Mouse (Mus musculus): ENCODE measurements at regions not wholly inside any gene's neighbourhood (a gene's known extent, or its start where the extent isn't known, plus 50 kb on each side); places are given as distances from the start of the nearest gene placed in this dataset.

DNA sequence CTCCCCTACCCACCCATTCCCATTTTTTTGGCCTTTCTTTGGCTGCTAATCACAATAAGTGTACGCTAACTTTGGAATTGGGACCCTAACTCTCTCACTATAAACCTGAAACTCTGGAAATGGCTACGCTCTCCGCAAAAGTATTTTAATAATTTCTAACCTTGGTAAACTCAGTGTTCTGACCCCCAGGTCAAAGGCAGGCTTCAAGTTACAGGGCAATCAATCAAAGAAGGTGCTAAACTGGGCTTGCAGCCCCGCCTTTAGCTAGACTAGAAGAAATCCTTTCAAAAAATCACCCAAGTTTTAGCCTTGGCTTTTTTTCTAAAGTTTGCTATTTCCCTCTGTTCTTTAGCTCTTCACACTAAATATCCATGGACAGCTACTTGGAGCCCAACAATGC, 72.4 kb upstream of the Spag17 start:
- H3K27me3 ChIP-seq = no peaks in the 10 kb centered on the region
- ATAC-seq = no peak
- WGBS = 87% methylated on average over 4 of the region's 4 CpGs

DNA sequence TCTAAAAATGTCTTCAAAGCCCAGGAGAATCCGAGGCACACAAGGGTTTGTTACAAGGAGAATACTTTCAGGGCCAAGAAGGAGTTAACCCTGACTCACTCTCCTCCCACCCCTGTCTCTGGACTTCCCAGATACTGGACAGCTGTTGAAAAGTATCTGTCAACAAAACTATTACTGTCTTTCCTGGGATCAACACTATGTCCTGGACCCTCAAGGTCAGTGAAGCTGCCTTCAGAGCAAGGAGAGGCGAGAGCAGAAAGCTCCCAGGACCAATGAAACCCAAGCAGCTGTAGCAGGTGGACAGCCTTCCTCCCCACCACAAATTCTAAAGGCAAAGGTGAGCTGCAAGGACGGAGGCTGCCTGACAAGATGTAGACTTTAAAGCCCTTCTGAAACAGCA, 70.1 kb upstream of the Spag17 start:
- Histone ChIP-seq H3K36me3 (no peaks in the 10 kb centered on the region), H3K9ac (replicated peaks) (no peak overlapping the region), H3K27ac (no peak overlapping the region), H3K27me3 (no peaks in the 10 kb centered on the region), H3K9me3 (no peaks in the 10 kb centered on the region), H3K4me1 (replicated peaks) (peaks cover 3% of the 10 kb centered on the region; the same call in 1 of the 2 replicates), H3K4me2 (replicated peaks) (no peak overlapping the region), H3K4me3 (replicated peaks) (no peak overlapping the region)
- 67% methylated on average over 3 of the region's 3 CpGs for WGBS
- no peak for ATAC-seq

More for the DNA sequence above, 72.4 kb upstream of the Spag17 start:
- Histone ChIP-seq H3K27ac (no peak overlapping the region), H3K9me3 (no peaks in the 10 kb centered on the region), H3K4me2 (replicated peaks) (no peak overlapping the region), H3K9ac (replicated peaks) (no peak overlapping the region), H3K4me3 (replicated peaks) (no peak overlapping the region), H3K4me1 (replicated peaks) (no peaks in the 10 kb centered on the region), H3K36me3 (no peaks in the 10 kb centered on the region)

DNA sequence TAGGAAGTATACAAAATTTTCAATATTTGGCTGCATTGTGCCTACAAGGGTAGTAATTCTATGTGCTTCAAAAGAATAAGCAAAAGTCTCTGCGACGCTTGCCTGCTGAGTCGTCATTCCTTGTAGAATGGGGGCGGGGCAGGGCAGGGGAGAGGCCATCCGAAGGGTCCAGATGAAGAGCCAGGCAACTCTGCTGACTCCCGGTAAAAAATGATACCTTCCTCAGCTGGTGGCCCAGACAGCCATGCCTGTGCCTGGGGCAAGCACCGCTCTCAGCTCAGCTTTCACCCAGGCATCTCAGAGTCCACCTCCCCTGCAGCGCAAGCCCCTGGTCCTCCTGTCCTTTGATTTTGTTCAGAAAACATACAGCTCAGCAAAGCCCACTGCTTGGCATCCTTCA, 67.2 kb upstream of the Spag17 start:
- Histone ChIP-seq H3K9me3 (no peaks in the 10 kb centered on the region), H3K4me2 (replicated peaks) (no peak overlapping the region), H3K27me3 (no peaks in the 10 kb centered on the region), H3K4me1 (replicated peaks) (peaks cover 3% of the 10 kb centered on the region; the same call in 1 of the 2 replicates), H3K36me3 (no peaks in the 10 kb centered on the region), H3K9ac (replicated peaks) (no peak overlapping the region), H3K27ac (no peak overlapping the region), H3K4me3 (replicated peaks) (no peak overlapping the region)
- 48% methylated on average over 8 of the region's 8 CpGs for WGBS
- no peak for ATAC-seq

DNA sequence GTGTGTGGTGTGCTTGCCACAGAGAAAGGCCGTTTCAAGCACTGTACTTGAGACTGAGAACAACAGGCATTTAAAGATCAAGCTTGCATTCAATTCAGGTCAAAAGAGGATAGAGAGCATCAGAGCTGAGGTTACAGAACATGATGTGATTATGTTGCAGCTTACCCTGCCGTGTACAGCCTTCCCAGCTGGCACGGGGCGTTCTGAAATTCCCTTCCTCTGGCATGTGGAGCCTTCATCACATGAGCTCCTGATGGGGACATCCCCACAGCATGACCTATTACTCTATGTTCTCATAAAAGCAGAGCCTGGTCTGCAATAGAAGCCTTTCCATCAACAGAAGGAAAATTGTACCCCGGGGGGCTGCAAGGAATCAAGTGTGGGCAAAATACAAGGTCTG, 62.5 kb upstream of the Spag17 start:
- H3K27ac ChIP-seq = no peak overlapping the region
- no peaks in the 10 kb centered on the region for H3K36me3 ChIP-seq
- 89% methylated on average over 5 of the region's 5 CpGs for WGBS
- no peaks in the 10 kb centered on the region for H3K27me3 ChIP-seq
- H3K4me1 ChIP-seq (replicated peaks) = peaks cover 3% of the 10 kb centered on the region; the same call in 1 of the 2 replicates
- H3K9ac ChIP-seq (replicated peaks) = no peak overlapping the region
- ATAC-seq = no peak
- H3K9me3 ChIP-seq = no peaks in the 10 kb centered on the region
- H3K4me2 ChIP-seq (replicated peaks) = no peak overlapping the region
- no peak overlapping the region for H3K4me3 ChIP-seq (replicated peaks)

DNA sequence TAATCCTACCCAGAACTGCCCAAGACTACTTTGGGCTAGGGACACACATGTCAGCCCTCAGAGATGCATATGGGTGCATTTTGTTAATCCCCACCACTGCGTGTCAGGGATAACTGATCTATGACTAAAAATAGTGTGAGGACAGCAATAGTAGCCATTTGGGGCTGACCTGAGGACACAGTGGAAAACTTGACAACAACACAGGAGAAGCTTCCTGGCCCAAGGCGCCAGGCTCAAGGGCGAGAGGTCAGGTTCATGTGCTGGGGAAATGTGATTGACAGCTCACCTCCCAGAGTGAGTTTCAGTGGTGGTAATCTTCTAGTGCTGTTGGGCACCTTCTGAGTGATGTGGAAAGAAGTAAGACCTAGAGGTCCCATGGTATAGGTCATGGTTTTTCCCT, 62.0 kb upstream of the Spag17 start:
- ATAC-seq = no peak
- no peak overlapping the region for H3K9ac ChIP-seq (replicated peaks)
- 0 out of 2 replicates have a peak, but pooled peaks cover under 1% of the 10 kb centered on the region for H3K4me1 ChIP-seq (replicated peaks)
- H3K27me3 ChIP-seq = no peaks in the 10 kb centered on the region
- H3K27ac ChIP-seq = no peak overlapping the region
- no peaks in the 10 kb centered on the region for H3K36me3 ChIP-seq
- 89% methylated on average over 3 of the region's 3 CpGs for WGBS
- H3K4me3 ChIP-seq (replicated peaks) = no peak overlapping the region
- no peak overlapping the region for H3K4me2 ChIP-seq (replicated peaks)
- no peaks in the 10 kb centered on the region for H3K9me3 ChIP-seq

Measured in midbrain, embryonic 13.5 days (tissue).